Mouse (Mus musculus): ENCODE measurements at regions not wholly inside any gene's neighbourhood (a gene's known extent, or its start where the extent isn't known, plus 50 kb on each side); places are given as distances from the start of the nearest gene placed in this dataset.

GRCm38 (mm10) chr10:29921658-29922057 lies 278.7 kb downstream of the Cenpw start:
- DNase-seq (ENCODE audit: low spot score), result no peak

- DNase-seq (ENCODE audit: low spot score), result no peak
Measured at GRCm38 (mm10) chr10:29897780-29898363, 302.5 kb downstream of the Cenpw start.

DNA sequence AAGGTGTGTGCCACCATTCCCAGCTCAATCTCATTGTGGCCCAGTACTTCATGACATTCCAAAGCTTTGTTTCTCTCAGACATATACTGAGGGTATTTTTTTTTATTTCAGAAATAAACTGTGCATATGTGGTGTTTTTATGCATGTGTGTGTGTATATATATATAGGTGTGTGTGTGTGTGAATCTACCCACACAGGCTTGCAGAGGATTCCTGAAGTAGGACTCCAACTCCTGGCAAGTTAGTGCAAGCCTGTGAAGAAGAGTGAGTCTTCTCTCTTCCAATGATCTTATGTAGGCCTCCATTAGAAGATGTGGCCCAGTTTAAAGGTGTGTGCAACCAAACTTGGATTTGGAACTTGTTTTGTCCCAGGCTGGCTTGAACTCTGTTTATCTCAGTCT lies 328.9 kb upstream of the Rspo3 start:
- no peak for DNase-seq (ENCODE audit: low spot score)

DNA sequence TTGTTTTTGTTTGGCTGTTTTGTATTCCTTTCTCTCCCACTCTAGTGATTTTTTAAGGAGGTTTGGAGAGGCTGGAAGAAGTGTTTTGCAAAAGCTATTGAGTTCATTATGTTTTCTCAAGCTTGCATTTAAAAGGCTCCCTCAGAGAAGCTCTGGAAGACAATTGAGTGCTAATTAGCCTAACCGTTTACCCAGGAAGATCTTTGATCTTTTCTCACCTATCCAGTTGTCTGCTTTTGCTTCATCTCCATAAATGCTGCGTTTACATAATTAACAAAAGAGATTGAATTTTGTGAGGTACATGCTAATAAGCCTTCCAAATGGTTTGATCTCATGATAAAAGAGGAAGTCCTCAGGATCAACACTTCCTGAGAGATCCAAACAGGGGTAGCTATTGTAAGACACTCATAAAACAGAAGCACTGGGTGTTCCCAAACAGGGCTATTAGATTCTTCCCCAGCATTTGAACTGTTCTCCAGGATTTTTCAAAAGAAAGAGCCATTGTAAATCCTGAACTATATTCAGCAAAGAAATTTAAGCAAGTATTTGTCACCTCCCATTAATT lies 320.2 kb upstream of the Rspo3 start:
- DNase-seq (ENCODE audit: low spot score), result no peak

GRCm38 (mm10) chr10:29852516-29852915 lies 316.8 kb upstream of the Rspo3 start:
- DNase-seq (ENCODE audit: low spot score), result no peak

DNA sequence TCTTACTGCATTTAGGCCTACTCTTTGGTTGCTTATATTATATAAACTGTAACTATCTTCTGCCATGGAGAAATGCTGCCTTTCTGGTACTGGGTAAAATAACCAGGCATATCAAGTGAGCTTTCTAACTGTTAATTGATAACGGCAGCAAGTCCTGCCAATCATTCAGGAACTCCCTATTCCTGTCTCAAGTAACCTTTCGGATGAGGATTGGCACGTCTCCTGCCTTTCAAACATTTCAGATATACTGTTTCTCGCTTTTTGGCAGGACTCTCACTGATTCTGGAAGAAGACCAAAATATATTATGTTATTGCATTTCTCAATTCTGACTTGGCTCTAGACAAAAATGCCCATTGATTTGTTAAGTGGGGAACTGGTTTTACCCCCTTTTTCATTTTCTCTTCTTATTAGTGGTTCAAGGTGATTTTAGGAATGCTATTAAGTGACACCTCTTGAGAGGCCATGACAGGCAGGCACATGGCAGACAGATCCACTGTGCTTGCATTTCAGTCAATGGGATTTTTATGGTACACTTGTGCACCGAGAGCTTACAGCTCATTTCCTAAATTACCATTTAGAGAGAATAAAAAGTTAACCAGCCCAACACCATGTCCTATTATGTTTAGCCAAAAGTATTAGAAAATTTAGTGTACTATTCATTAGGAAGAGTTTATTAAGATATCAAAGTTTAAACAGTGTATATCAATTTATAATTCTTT lies 289.4 kb upstream of the Rspo3 start:
- no peak for DNase-seq (ENCODE audit: low spot score)

GRCm38 (mm10) chr10:29824413-29824812 lies 288.7 kb upstream of the Rspo3 start:
- no peak for DNase-seq (ENCODE audit: low spot score)

DNA sequence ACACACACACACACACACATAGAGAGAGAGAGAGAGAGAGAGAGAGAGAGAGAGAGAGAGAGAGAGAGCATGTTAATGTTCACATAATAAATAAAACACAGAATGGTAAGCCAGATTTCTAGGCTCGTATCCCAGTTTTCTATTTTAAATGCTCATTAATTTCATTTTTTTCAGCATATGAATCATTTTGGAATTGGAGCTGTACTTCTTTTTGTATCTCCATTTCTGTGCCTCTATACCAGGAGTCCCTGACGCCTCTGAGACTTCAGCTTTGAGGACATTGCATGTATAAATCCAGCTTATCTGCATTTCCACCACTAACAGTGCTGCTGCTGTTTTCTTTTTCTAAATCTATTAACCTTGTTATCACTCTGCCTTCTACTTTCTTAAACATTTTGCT lies 287.5 kb upstream of the Rspo3 start:
- DNase-seq (ENCODE audit: low spot score), result no peak

GRCm38 (mm10) chr10:29803915-29804545 lies 268.4 kb upstream of the Rspo3 start:
- peak; percentile 27 for DNase-seq (ENCODE audit: low spot score)

DNA sequence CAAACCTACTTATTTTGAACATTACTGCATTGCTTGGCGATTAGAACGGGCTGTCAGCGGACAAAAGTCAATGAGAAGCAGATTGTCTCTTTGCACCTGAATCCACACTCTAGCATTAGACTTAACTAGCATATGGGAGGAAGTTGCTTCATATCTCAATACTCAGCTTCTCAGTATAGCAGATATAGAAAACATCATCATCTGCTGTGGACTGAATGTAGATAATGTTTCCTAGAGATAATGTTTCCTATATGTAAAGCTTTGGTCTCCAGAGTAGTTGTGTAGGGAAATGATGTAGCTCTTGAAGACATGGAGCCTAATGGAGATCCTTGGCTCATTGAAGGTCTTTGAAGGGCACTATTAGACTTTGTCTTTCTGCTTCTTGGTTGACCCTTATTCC lies 267.0 kb upstream of the Rspo3 start:
- no peak for DNase-seq (ENCODE audit: low spot score)

DNA sequence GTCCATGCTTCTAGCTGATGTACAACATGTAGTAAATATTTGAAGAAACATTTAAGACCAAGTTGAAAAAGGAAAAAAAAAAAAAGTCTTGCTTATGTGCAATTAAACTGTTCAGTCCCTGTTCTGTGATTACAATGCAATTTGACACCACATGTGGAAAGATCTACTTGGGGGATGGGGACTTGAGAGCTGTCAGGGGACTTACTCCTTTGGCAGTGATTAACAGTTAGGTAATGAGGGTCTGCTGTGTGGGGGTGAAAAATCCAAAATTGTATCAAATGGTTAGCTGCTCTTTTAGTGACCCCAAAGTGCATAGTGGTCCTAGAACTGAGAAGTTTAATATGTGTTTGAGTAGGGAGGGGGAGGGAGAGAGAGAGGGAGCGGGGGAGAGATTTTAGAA lies 259.0 kb upstream of the Rspo3 start:
- no peak for DNase-seq (ENCODE audit: low spot score)

- DNase-seq (ENCODE audit: low spot score), result no peak
Measured at GRCm38 (mm10) chr10:29786220-29786810, 250.6 kb upstream of the Rspo3 start.

DNA sequence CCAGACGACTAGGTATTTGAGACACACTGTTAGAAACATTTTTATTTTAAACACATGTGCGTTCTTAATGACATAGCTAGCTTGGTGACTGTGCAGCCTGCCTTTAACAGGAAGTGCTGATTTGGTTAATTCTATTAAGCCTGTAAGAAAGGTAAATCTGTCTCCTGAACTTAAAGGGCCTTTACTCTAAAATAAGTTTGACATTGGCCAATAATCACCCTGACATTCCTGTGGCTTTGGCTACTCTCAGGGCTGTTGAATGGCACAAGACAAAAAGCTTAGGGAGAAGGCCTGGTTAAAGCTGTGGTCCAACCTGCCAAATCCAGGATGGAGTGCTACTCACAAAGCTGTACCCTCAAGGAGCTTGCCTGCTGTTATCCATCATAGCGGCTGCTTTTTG lies 201.0 kb upstream of the Rspo3 start:
- DNase-seq (ENCODE audit: low spot score), result no peak

DNA sequence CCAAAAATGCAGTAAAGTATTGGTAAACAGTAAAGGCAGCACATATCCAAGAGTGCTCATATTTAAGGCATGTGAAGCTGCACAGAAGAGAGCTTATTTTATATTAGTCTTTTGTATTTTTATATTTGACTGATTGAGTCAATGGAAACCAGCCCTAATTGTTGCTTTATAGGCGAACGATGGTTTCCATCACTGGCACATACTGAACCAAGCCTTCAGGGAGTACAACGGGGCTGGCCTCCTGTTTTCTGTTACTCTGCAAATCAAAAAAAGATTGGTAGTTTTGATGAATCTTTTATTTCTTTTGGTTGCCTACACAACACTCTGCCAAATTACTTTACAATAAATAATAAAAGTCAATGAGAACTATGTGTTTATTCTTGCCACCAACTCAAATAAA lies 189.7 kb upstream of the Rspo3 start:
- no peak for DNase-seq (ENCODE audit: low spot score)

DNA sequence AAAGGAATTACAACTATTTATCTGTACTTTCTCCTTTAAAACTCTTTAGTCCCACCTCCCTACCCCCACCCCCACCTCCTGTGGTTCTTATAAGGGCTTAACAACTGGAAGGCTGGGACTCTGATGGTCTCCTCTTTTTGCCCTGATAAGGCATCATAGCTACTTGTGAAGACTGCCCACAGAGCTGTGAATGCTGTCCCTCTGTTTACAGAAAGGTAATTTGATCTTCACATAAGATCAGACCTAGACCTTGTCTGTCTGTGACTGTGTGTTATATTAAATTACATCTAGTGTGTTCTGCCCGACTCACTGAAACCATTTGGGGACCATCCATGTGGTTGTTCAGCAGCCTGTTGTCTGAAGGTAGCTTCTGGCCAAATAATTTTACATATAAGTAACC lies 175.3 kb upstream of the Rspo3 start:
- DNase-seq (ENCODE audit: low spot score), result no peak

GRCm38 (mm10) chr10:29708653-29709052 lies 173.0 kb upstream of the Rspo3 start:
- DNase-seq (ENCODE audit: low spot score), result no peak

DNA sequence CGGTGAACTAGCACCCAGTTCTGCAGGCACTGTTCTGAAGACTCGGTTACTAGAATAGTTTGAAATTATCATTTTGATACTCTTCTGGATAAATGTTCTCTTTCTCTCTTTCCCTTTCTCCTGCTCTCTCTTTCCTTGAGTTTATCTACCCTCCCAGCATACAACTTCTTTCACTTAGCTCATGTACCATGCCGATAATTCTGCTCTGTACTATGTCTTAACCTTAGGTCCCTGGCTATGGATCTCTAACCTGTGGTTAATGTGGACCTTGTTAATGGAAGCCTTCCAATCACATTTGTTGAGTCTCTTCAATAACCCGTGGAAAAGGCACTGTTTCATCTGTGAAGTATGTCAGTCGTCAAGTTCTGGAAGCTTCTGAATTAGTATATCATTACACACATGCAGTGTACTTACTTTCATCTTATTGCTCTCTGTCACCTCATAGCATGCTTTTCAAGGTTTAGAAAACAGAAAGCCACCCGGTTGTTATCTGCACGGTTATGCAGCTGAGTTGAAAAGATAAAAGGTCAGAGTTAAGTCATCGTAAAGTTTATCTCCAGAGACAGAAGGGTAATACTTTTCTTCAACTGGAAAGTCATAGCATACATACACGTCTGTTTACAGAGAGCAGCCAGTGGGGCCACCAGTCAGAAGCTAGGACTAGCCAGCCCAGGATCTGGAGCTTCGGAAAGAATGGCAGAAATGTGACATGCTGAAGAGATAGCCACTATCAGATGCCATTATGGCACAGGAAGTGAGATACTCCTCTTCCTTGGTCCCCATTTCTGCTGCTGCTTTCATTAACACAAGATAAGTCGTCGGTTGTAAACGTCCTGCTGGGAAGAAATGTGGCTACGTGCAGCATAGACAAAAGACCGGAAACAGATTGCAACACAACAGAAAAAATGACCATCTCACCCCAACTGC lies 157.6 kb upstream of the Rspo3 start:
- peak; percentile 69 for DNase-seq (ENCODE audit: low spot score)

- DNase-seq (ENCODE audit: low spot score), result no peak
Measured at GRCm38 (mm10) chr10:29689529-29689928, 153.9 kb upstream of the Rspo3 start.

GRCm38 (mm10) chr10:29686982-29687381 lies 151.3 kb upstream of the Rspo3 start:
- DNase-seq (ENCODE audit: low spot score), result no peak

GRCm38 (mm10) chr10:29674377-29674776 lies 138.7 kb upstream of the Rspo3 start:
- no peak for DNase-seq (ENCODE audit: low spot score)

GRCm38 (mm10) chr10:29661752-29662151 lies 126.1 kb upstream of the Rspo3 start:
- DNase-seq (ENCODE audit: low spot score), result no peak

DNA sequence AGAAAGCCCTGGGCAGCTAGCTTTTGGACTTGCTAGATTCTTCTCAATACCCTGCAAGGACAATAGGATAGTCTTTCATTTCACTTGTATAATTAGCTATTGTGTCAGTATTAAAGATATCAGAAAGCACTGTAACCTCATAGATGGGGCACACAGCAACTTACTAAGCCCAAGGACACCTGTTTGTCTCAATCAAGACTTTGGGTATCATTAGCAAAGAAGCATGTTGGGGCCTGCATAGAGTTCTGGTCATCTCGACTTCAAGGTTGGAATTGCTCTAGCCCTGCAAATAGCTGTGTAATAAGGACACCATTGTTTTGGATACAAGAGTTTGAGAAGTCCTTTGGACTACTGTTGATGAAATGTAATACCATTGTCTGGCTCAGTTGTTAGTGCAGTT lies 104.6 kb upstream of the Rspo3 start:
- no peak for DNase-seq (ENCODE audit: low spot score)
